Mouse (Mus musculus) heart, postnatal 14 days (tissue): ENCODE measurements around the gene Ctsk. TPM values are rescaled to one million over a fixed set of nuclear protein-coding genes. Genes with fewer than 3 reads are reported as not detected.
"Not testable (repeated sequence)": the region's sequence is repeated elsewhere in the genome, so short reads cannot be mapped to it uniquely, and the experiment has no call there.

Experiments
- DNase-seq, 2 experiments: peaks; one replicate each; pipeline ENCODE4 v3.0.0; 2021 to 2022
- intact Hi-C: fragments of 180-260 bp; cut with DNase I; formaldehyde crosslinking; loops from one replicate; pipeline ENCODE4 v1.15.1; 2025
- total RNA-seq, 2 experiments: library from RNA; stranded (reverse); gene quantifications; 2 replicates each; pipeline ENCODE4 v1.2.3; 2021

Gene Ctsk
- total RNA-seq, 2 experiments from 2014 or later: 13.6 to 14.3 TPM

DNA sequence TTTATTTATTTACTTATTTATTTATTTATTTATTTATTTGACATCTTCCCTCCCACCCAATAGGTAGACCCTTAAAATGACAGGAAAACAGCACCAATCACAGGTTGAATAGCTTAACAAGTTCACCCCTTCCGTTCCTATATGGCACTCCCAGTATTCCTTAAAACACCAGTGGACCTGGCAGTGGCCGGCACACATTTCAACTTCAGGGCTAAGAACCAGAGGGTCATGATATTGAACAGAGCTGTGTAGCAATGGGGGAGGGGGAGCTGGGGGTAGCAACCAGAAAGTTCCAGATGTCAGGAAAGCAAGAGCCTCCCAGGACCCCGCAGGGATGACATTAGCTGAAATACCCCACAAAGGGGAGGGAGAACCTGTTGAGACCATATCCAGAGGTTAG is 21.0 kb downstream of the Ctsk start:
- intact Hi-C loops: no loop called here
- DNase-seq: no peak

DNA sequence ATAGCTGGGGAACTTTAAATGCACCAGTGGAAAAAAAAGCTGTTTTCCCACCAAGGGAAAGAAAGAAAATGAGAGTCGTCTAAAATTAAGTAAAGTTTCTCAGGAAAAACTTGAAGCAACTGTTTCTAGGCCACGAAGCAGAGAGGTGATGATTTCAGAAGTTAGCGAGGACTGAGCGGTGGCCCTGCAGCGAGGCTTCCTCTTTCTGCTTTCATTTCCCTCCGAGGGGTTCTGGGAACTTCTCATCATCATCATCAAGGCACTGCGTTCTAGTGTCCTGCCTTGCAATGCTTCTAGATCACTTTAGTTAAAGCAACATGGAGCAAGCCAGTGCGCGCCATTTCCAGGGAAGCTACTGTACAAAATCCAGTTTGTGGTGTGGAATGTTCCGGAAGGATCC is 22.1 kb downstream of the Ctsk start:
- intact Hi-C loops: no loop called here
- DNase-seq: no peak

DNA sequence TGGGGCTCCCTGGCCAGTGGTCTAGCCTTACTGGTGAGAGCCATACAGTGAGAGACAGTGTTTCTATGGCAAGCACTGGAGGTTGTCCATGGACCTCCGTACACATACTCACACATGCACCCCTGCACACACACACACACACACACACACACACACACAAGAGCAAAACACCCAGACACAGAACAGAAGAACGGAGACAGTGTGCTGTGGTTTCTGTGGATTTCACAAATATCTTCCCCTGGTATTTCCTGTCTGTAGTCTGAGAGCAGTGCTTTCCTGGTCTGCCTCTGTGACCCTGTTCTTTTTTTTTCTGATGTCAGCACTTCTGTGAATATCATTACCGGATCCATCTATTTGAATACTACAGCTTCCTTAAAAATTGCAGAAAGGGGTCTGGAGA is 24.6 kb downstream of the Ctsk start:
- intact Hi-C loops: no loop called here
- no peak for DNase-seq

DNA sequence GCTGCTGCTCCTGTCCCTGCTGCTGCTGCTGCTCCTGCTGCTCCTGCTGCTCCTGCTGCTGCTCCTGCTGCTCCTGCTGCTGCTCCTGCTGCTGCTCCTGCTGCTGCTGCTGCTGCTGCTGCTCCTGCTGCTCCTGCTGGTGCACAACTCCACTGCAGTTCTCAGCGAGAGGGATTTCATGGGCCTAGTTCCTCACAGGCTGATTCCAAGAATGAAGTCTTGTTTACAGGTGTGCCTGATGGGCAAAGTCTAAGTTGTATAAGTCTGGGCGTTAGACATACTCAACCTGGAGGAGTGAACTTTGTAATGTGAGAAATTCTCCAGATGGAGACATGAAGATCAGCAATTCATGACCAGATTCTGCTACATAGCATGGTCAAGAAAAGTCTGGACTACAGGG is 25.6 kb downstream of the Ctsk start:
- intact Hi-C loops: no loop called here
- DNase-seq: no peak

DNA sequence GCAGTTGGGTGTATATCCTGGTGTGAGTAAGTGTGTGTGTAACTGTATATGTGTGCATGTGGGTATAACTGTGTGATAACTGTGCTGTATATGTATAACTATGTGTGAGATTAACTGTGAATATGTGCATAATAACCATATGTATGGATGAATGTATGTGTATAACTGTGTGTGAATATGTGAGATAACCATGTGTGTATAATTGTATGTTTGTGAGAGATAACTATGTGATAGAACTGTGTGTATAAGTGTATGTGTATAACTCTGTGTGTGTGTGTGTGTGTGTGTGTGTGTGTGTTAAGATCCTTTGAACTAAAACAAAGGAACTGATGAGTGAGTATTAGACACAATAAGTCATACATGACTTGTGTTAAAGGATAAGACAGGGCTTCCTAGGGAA is 27.1 kb downstream of the Ctsk start:
- no peak for DNase-seq
- intact Hi-C loops: no loop called here

DNA sequence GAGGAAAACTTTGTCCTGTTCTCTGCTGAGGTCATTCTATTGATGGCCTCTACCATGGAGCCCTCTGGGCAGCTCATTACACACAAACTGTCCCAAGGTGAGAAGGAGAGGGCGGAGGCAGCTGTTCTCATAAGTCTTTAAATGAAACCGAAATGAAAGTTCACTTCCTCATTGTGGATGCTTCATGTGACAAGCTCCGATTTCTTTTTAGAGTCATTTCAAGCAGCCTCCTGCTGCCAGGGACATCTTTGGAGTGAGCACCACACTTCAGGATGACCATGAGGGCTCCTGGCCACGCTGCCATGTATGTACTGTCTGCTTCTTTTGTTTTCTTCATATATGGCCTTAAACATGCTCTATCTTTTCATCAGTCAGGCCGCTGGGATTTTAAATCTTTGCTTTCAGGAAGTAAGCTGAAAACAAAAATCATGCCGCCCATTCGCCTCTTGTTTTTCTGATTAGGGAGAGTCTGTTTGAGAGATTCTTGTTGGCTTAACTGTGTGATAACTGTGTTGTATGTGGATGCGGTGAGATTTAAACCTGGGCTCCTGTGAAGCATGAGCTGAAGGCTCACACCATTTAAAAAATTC is 27.7 kb downstream of the Ctsk start, which contains the start of gene Ctss:
Ctss (plus strand) TSS at position 165 of the 590 bp plus-strand sequence.
- intact Hi-C loops: no loop called here
- DNase-seq: no peak

DNA sequence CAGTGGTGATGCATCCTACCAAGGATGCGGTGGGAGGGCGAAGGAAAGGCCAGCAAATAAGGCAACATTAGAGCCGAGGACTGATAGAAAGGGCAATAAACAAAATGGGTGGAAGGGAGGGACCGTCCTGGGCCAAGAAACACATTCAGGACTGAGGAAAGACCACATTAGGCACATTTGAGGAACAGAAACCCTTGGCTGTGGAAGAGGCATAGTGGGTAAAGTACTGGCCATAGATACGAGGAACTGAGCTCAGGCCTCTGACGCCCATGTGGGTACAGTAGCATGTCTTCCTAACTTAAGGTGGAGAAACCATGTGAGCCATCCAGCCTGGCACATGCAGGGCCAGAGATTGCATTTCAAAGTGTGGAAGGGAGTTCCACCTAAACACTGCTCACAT is 30.8 kb downstream of the Ctsk start:
- intact Hi-C loops: no loop called here
- DNase-seq: no peak

DNA sequence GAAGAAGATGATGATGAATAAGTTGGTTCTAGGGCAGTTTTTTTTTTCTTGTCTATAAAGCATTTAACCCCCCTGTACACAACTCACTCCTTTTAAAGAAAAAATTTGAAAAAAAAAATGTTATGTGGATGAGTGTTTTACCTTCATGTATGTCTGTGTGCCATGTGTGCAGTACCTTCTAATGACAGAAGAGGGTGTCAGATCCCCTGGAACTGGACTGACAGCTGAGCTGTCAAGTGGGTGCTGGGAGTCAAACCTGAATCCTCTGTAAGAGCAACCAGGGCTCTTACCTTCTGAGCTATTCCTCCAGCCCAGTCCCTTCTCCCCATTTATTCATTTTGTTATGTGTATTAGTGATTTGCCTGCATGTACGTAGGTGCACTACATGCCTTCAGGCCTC is 32.0 kb downstream of the Ctsk start:
- intact Hi-C loops: no loop called here
- DNase-seq: no peak

DNA sequence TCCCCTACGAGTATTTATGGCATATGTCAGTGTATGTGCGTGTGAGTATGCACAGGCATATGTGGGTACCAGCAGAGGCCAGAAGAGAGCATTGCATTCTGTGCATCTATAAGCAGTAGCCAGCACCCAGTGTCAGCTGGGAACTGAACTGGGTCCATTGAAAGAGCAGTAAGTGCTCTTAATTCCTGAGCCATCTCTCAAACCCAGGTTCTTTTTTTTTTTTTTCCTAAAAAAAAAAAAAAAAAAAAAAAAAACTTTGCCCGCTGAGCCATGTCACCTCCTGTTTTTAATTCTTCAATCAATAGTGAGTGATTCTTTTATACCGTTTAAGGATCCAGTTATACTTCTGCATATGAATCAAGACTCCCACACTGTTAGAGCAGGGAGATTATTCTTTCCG is 34.3 kb downstream of the Ctsk start:
- intact Hi-C loops: no loop called here
- no peak for DNase-seq

DNA sequence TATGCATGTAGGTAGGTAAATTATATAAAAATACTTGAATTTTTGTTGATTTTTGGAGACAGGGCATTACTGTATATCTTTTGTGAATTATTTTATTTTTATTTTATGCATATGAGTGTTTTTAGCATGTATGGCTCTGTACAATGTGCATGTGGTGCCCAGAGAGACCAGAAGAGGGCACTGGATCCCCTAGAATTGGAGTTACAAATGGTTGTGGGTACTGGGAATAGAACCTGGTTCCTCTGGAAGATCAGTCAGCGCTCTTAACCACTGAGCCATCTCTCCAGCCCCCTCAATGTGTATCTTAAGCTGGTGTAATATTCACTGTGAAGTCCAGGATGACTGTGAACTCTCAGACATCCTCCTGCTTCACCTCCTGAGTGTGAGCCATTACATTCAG is 35.9 kb downstream of the Ctsk start:
- intact Hi-C loops: no loop called here
- no peak for DNase-seq

DNA sequence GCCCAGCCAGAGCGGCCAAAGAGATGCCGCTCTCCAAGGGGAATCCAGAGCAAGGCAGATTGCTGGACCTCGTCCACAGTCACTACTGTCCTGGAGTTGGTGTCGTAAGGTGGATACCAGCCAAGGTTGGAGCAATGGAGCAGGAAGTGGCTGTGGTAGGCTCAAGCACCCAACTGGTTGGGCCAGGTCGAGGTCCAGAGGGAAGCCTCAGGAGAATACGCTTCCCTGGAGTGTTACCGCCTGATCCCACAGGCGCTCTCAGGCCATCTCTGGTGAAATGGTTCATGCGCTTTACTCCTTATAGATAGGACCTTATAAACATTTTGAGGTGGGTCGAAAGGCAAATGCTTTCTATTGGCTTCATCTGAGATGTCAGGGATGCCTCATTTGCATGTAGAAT is 39.9 kb downstream of the Ctsk start:
- intact Hi-C loops: no loop called here
- DNase-seq: no peak

DNA sequence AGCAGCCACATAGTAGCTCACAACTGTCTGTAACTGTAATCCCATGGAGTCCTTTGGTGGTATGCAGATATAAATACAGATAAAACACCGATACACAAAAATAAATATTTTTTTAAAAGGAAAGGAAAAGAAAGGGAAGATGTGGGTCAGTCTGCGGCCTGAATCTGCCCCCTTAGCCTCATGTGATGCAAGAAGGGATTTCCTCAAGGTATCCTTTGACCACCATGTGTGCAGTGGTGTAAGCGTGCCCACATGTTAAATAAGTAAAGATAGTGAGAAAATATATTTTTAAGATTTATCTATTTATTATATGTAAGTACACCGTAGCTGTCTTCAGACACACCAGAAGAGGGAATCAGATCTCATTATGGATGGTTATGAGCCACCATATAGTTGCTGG is 40.8 kb downstream of the Ctsk start:
- DNase-seq: no peak
- intact Hi-C loops: no loop called here

DNA sequence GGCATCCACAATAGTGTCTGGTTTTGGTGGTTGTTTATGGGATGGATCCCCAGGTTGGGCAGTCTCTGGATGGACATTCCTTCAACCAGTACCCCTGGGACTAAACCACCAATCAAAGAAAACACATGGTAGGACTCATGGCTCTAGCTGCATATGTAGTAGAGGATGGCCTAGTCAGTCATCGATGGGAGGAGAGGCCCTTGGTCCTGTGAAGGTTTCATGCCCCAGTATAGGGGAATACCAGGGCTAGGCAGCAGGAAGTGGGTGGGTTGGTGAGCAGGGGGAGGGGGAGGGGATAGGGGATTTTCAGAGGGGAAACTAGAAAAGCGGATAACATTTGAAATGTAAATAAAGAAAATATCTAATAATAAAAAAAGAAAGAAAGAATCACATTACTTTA is 42.1 kb downstream of the Ctsk start:
- intact Hi-C loops, DNase-seq: not testable (repeated sequence)

DNA sequence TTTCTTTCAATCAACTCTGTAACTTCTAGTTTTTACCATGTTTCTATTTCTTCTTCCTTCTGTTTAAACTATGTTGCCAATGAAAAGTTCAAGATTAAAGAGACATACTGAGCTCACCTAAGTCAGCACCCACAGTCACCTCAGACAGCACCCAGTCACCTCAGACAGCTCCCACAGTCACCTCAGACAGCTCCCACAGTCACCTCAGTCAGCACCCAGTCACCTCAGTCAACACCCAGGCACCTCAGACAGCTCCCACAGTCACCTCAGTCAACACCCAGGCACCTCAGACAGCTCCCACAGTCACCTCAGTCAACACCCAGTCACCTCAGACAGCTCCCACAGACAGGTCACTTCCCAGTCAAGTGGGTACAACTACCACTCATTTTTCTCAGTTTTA is 43.1 kb downstream of the Ctsk start:
- no peak for DNase-seq
- intact Hi-C loops: no loop called here

DNA sequence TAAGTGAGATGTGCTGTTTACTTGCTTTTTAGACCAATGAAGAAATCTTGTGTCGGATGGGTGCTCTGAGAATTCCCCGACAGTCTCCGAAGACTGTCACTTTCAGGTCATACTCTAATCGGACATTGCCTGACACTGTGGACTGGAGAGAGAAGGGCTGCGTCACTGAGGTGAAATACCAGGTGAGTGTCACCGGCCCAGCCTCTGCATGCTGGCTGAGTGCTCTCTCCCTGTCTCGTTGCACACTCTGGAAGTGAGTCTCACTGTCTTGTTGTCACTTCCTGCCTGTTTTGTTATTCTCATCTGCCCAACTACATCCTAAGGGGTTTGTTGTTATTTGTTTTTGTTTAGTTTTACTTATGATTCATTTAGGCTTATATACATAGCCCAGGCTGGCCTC is 43.9 kb downstream of the Ctsk start:
- intact Hi-C loops: no loop called here
- DNase-seq: no peak

DNA sequence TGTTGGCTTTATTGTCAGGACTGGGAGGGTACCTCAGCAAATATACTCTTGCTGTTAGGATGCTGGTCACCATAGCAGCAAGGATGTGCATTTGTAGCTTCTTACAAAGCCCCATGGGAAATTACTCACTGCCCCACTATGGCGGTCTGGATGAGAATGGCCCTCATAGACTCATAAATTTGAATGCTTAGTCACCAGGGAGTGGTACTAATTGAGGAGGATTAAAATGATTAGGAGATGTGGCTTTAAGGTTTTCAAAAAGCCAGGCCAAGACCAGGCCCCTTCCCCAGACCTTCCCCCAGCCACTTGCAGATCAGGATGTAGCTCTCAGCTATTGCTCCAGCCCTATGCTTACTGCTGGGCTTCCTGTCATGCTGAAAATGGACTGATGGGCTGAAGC is 51.1 kb downstream of the Ctsk start:
- intact Hi-C loops: no loop called here
- DNase-seq: no peak

DNA sequence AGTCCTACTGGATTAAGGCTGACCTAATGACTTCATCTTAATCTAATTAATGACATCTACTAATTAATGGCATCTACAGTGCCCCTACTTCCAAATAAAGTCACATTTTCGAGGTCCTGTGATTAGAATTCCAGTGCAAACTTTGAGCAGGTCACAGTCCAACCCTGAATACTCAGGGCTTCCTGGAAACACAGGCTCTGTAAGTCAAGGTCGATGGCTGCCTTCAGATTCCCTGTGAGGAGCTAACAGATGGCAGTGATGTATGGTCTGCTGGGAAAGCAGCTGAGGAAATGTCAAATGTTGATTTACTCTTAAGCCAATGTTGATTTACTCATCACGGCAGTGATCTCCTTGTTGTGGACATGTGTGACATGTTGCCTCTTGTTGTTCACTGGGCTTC is 54.9 kb downstream of the Ctsk start:
- intact Hi-C loops: no loop called here
- DNase-seq: no peak

Other genes starting within 250 kb of the Ctsk start
- gene Bnipl, start 248.1 kb upstream of the Ctsk start, total RNA-seq: under 1 TPM in 1 of 2 experiments, not detected in 1; 0.32 TPM
- gene Mindy1, start 217.9 kb upstream of the Ctsk start, total RNA-seq: 10 to 100 TPM; 22.3 to 25.8 TPM
- 10 to 100 TPM; 19.8 to 20.4 TPM for gene Prune1, start 217.2 kb upstream of the Ctsk start, total RNA-seq
- gene Anxa9, start 192.1 kb upstream of the Ctsk start, total RNA-seq: under 1 TPM; 0.38 to 0.76 TPM
- 10 to 100 TPM; 47.4 to 47.6 TPM for gene Cers2, start 184.5 kb upstream of the Ctsk start, total RNA-seq
- gene Setdb1, start 142.1 kb upstream of the Ctsk start, total RNA-seq: 10 to 100 TPM; 14.1 to 14.4 TPM
- gene 4930558C23Rik, start 96.4 kb upstream of the Ctsk start, total RNA-seq: not detected
- 10 to 100 TPM; 45.0 to 48.6 TPM for gene Arnt, start 64.9 kb upstream of the Ctsk start, total RNA-seq
- 10 to 100 TPM; 11.6 to 12.7 TPM for gene Ctss, start 27.5 kb downstream of the Ctsk start, total RNA-seq
- not detected for gene Hormad1, start 60.4 kb downstream of the Ctsk start, total RNA-seq
- 10 to 100 TPM; 19.8 to 20.5 TPM for gene Golph3l, start 89.7 kb downstream of the Ctsk start, total RNA-seq
- gene Ensa, start 125.7 kb downstream of the Ctsk start, total RNA-seq: 10 to 100 TPM; 62.5 to 63.7 TPM
- 100 to 1,000 TPM; 161 to 165 TPM for gene Mcl1, start 159.5 kb downstream of the Ctsk start, total RNA-seq
- gene Adamtsl4, start 188.7 kb downstream of the Ctsk start, total RNA-seq: 10 to 100 TPM; 48.3 to 57.2 TPM
- gene Ecm1, start 240.3 kb downstream of the Ctsk start, total RNA-seq: 10 to 100 TPM; 46.0 to 59.8 TPM